Mouse (Mus musculus) midbrain, embryonic 16.5 days (tissue): ENCODE results near the gene Tubgcp2. TPM values are rescaled to one million over a fixed set of nuclear protein-coding genes. Genes with fewer than 3 reads are reported as not detected.

Source experiments
- ATAC-seq: fragments of 200-750 bp; cut with Nextera tagmentation; 2 replicates; pipeline ENCODE4 v1.8.0; 2017; ENCODE audit warnings: moderate TSS enrichment
- H3K27ac ChIP-seq: fragments of 300-500 bp; sonication (generic); 2 replicates; pipeline ENCODE4 v1.5.1; 2014; ENCODE audit warnings: mild to moderate bottlenecking, low read length, mixed read lengths
- H3K27me3 ChIP-seq: fragments of 300-500 bp; sonication (generic); 2 replicates; pipeline ENCODE4 v1.6.1; 2014; ENCODE audit warnings: low read depth, low read length, mixed read lengths; ENCODE audit not compliant: control insufficient read depth, insufficient read depth
- H3K36me3 ChIP-seq: fragments of 300-500 bp; sonication (generic); 2 replicates; pipeline ENCODE4 v1.6.1; 2014; ENCODE audit warnings: mild to moderate bottlenecking, low read length, moderate library complexity, mixed read lengths; ENCODE audit not compliant: control insufficient read depth, insufficient read depth
- H3K4me1 ChIP-seq: fragments of 300-500 bp; sonication (generic); 2 replicates; pipeline ENCODE4 v1.6.1; 2014; ENCODE audit warnings: mild to moderate bottlenecking, low read length, mixed read lengths; ENCODE audit not compliant: control insufficient read depth, insufficient read depth
- H3K4me2 ChIP-seq: fragments of 300-500 bp; sonication (generic); 2 replicates; pipeline ENCODE4 v1.6.1; 2014; ENCODE audit warnings: mild to moderate bottlenecking, low read length, mixed read lengths
- H3K4me3 ChIP-seq: fragments of 300-500 bp; sonication (generic); 2 replicates; pipeline ENCODE4 v1.5.1; 2014; ENCODE audit warnings: low read depth, mild to moderate bottlenecking, low read length, moderate library complexity, mixed read lengths
- H3K9ac ChIP-seq: fragments of 300-500 bp; sonication (generic); 2 replicates; pipeline ENCODE4 v1.6.1; 2014; ENCODE audit warnings: low read depth, low read length, mixed read lengths
- H3K9me3 ChIP-seq: fragments of 300-500 bp; sonication (generic); replicated peaks from 2 replicates; pipeline ENCODE4 v1.6.1; 2014; ENCODE audit warnings: mild to moderate bottlenecking, low read length, mixed read lengths; ENCODE audit not compliant: control insufficient read depth, poor library complexity, severe bottlenecking
- WGBS: fragments of 180-500 bp; shearing (Covaris S2); extraction: QIAGEN DNeasy Blood & Tissue Kit; methylation state at CpG from one replicate; pipeline ENCODE4 v1.1.7; 2014; 5-methylcytosine and 5-hydroxymethylcytosine counted together
- polyA plus RNA-seq: library from polyadenylated mRNA; unstranded; fragments of >200 nt; fragmentation: Nextera tagmentation; extraction: Ambion mirVana; gene quantifications from 2 replicates; pipeline ENCODE4 v1.2.1, GENCODE M21; 2015

Tubgcp2 gene
- polyA plus RNA-seq, 1 experiment from 2014 or later: 58.0 TPM

- Histone ChIP-seq H3K9me3 (no peaks in the 10 kb centered on the region), H3K4me3 (peak overlapping the region; percentile 34), H3K9ac (peak overlapping the region; percentile 50; the same call in 1 of the 2 replicates), H3K4me1 (peaks cover 19% of the 10 kb centered on the region), H3K36me3 (no peaks in the 10 kb centered on the region), H3K27ac (no peak overlapping the region), H3K27me3 (peaks cover 90% of the 10 kb centered on the region), H3K4me2 (peak overlapping the region; percentile 65)
- 1% methylated on average over 34 of the region's 34 CpGs for WGBS
- ATAC-seq: peak; percentile 71
Measured at GRCm38 (mm10) chr7:140049115-140049689, 12.7 kb upstream of the Tubgcp2 start.

- under 1% methylated on average over 54 of the region's 56 CpGs for WGBS
- Histone ChIP-seq H3K9me3 (no peaks in the 10 kb centered on the region), H3K9ac (peak within 1 kb of the TSS; percentile 50; the same call in 1 of the 2 replicates), H3K27me3 (peaks cover 89% of the 10 kb centered on the region), H3K4me3 (peak within 1 kb of the TSS; percentile 34), H3K27ac (no peak within 1 kb of the TSS), H3K4me2 (peak within 1 kb of the TSS; percentile 65), H3K36me3 (no peaks in the 10 kb centered on the region), H3K4me1 (peaks cover 19% of the 10 kb centered on the region)
- ATAC-seq: peak; percentile 47; the same call in 1 of the 2 replicates
Measured at GRCm38 (mm10) chr7:140048361-140049114, 12.1 kb upstream of the Tubgcp2 start, which contains the start of gene Msx3. Gene Msx3, minus strand, starts transcription at chr7:140049089.

- no peaks in the 10 kb centered on the region for H3K36me3 ChIP-seq
- H3K9me3 ChIP-seq: no peaks in the 10 kb centered on the region
- H3K4me3 ChIP-seq: peak overlapping the region; percentile 34
- peaks cover 88% of the 10 kb centered on the region for H3K27me3 ChIP-seq
- no peak overlapping the region for H3K27ac ChIP-seq
- under 1% methylated on average over 33 of the region's 33 CpGs for WGBS
- no peak for ATAC-seq
- peaks cover 19% of the 10 kb centered on the region for H3K4me1 ChIP-seq
- H3K9ac ChIP-seq: no peak overlapping the region
- peak overlapping the region; percentile 56 for H3K4me2 ChIP-seq
Measured at GRCm38 (mm10) chr7:140047811-140048311, 11.4 kb upstream of the Tubgcp2 start.

- peaks cover 6% of the 10 kb centered on the region for H3K36me3 ChIP-seq
- no peak overlapping the region for H3K27ac ChIP-seq
- peaks cover 67% of the 10 kb centered on the region for H3K27me3 ChIP-seq
- H3K9ac ChIP-seq: no peak overlapping the region
- H3K4me3 ChIP-seq: no peak overlapping the region
- no peak overlapping the region for H3K4me2 ChIP-seq
- ATAC-seq: no peak
- WGBS: 78% methylated on average over 4 of the region's 4 CpGs
- no peaks in the 10 kb centered on the region for H3K9me3 ChIP-seq
- H3K4me1 ChIP-seq: peaks cover 19% of the 10 kb centered on the region
Measured at GRCm38 (mm10) chr7:140045546-140045945, 9.1 kb upstream of the Tubgcp2 start.

- no peak overlapping the region for H3K4me2 ChIP-seq
- no peaks in the 10 kb centered on the region for H3K9me3 ChIP-seq
- peaks cover 12% of the 10 kb centered on the region for H3K36me3 ChIP-seq
- ATAC-seq: no peak
- H3K9ac ChIP-seq: no peak overlapping the region
- H3K4me3 ChIP-seq: no peak overlapping the region
- no peak overlapping the region for H3K27ac ChIP-seq
- H3K27me3 ChIP-seq: peaks cover 42% of the 10 kb centered on the region
- H3K4me1 ChIP-seq: peaks cover 3% of the 10 kb centered on the region
- 66% methylated on average over 3 of the region's 3 CpGs for WGBS
Measured at GRCm38 (mm10) chr7:140042728-140043127, 6.3 kb upstream of the Tubgcp2 start.

- Histone ChIP-seq H3K4me3 (peak overlapping the region; percentile 89), H3K27ac (no peak overlapping the region), H3K4me1 (peaks cover 22% of the 10 kb centered on the region), H3K4me2 (peak overlapping the region; percentile 97), H3K27me3 (no peaks in the 10 kb centered on the region), H3K36me3 (peaks cover 17% of the 10 kb centered on the region), H3K9me3 (no peaks in the 10 kb centered on the region), H3K9ac (peak overlapping the region; percentile 95; the same call in 1 of the 2 replicates)
- 56% methylated on average over 3 of the region's 3 CpGs for WGBS
- ATAC-seq: peak; percentile 16
Measured at GRCm38 (mm10) chr7:140037171-140037555, 694 bp upstream of the Tubgcp2 start.

- 26% methylated on average over 7 of the region's 7 CpGs for WGBS
- Histone ChIP-seq H3K9me3 (no peaks in the 10 kb centered on the region), H3K27ac (no peak overlapping the region), H3K36me3 (peaks cover 23% of the 10 kb centered on the region), H3K9ac (peak overlapping the region; percentile 95), H3K4me3 (peak overlapping the region; percentile 89), H3K27me3 (no peaks in the 10 kb centered on the region), H3K4me2 (peak overlapping the region; percentile 97), H3K4me1 (peaks cover 22% of the 10 kb centered on the region)
- no peak for ATAC-seq
Measured at GRCm38 (mm10) chr7:140035456-140035855, 1.0 kb downstream of the Tubgcp2 start.

GRCm38 (mm10) chr7:140033386-140033785, 3.1 kb downstream of the Tubgcp2 start:
- Histone ChIP-seq H3K4me3 (no peak overlapping the region), H3K4me2 (no peak overlapping the region), H3K4me1 (peaks cover 22% of the 10 kb centered on the region), H3K36me3 (peaks cover 38% of the 10 kb centered on the region), H3K9me3 (no peaks in the 10 kb centered on the region), H3K27me3 (no peaks in the 10 kb centered on the region), H3K9ac (no peak overlapping the region), H3K27ac (no peak overlapping the region)
- no peak for ATAC-seq
- WGBS: 96% methylated on average over 9 of the region's 9 CpGs

- ATAC-seq: no peak
- Histone ChIP-seq H3K27me3 (no peaks in the 10 kb centered on the region), H3K4me2 (no peak overlapping the region), H3K9me3 (no peaks in the 10 kb centered on the region), H3K27ac (no peak overlapping the region), H3K9ac (no peak overlapping the region), H3K36me3 (peaks cover 43% of the 10 kb centered on the region), H3K4me3 (no peak overlapping the region), H3K4me1 (peaks cover 22% of the 10 kb centered on the region)
- 98% methylated on average over 10 of the region's 10 CpGs for WGBS
Measured at GRCm38 (mm10) chr7:140032366-140032765, 4.1 kb downstream of the Tubgcp2 start.
